Mouse (Mus musculus): ENCODE measurements around the gene AU040320. TPM values are rescaled to one million over a fixed set of nuclear protein-coding genes. Genes with fewer than 3 reads are reported as not detected.

Gene AU040320
- polyA plus RNA-seq, 1 experiment from 2014 or later = 10.3 TPM

GRCm38 (mm10) chr4:126752024-126752607, 1.2 kb upstream of the AU040320 start:
- WGBS (ENCODE audit: insufficient replicate concordance) = 23% methylated on average over 13 of the region's 13 CpGs
- ATAC-seq = no peak
- Histone ChIP-seq H3K27ac (no peak overlapping the region), H3K4me3 (peak overlapping the region; percentile 77), H3K4me1 (peaks cover 30% of the 10 kb centered on the region), H3K36me3 (peaks cover 39% of the 10 kb centered on the region), H3K4me2 (peak overlapping the region; percentile 95), H3K27me3 (replicated peaks) (no peaks in the 10 kb centered on the region), H3K9me3 (replicated peaks) (no peaks in the 10 kb centered on the region), H3K9ac (peak overlapping the region; percentile 86)

- under 1% methylated on average over 23 of the region's 23 CpGs for WGBS (ENCODE audit: insufficient replicate concordance)
- H3K4me3 ChIP-seq = peak overlapping the region; percentile 77
Measured at GRCm38 (mm10) chr4:126752608-126753141, 669 bp upstream of the AU040320 start.

GRCm38 (mm10) chr4:126754231-126754611, 877 bp downstream of the AU040320 start:
- no peaks in the 10 kb centered on the region for H3K9me3 ChIP-seq (replicated peaks)
- no peaks in the 10 kb centered on the region for H3K27me3 ChIP-seq (replicated peaks)
- ATAC-seq = no peak
- 2% methylated on average over 12 of the region's 12 CpGs for WGBS (ENCODE audit: insufficient replicate concordance)
- H3K4me2 ChIP-seq = peak overlapping the region; percentile 95
- H3K36me3 ChIP-seq = peaks cover 30% of the 10 kb centered on the region
- H3K4me3 ChIP-seq = peak overlapping the region; percentile 77
- H3K4me1 ChIP-seq = peaks cover 27% of the 10 kb centered on the region
- H3K9ac ChIP-seq = peak overlapping the region; percentile 86
- peak overlapping the region; percentile 86; the same call in 1 of the 2 replicates for H3K27ac ChIP-seq

More at GRCm38 (mm10) chr4:126752608-126753141, 669 bp upstream of the AU040320 start:
- no peaks in the 10 kb centered on the region for H3K9me3 ChIP-seq (replicated peaks)
- H3K27ac ChIP-seq = 0 out of 2 replicates have a peak overlapping the region, but pooled peaks have one; percentile 86
- 0 out of 2 replicates have a peak, but pooled peaks have one; percentile 0 for ATAC-seq
- H3K4me2 ChIP-seq = peak overlapping the region; percentile 95
- peak overlapping the region; percentile 86 for H3K9ac ChIP-seq
- H3K36me3 ChIP-seq = peaks cover 38% of the 10 kb centered on the region
- no peaks in the 10 kb centered on the region for H3K27me3 ChIP-seq (replicated peaks)
- H3K4me1 ChIP-seq = peaks cover 27% of the 10 kb centered on the region

- Histone ChIP-seq H3K4me1 (peaks cover 27% of the 10 kb centered on the region), H3K27ac (no peak overlapping the region), H3K27me3 (replicated peaks) (no peaks in the 10 kb centered on the region), H3K9me3 (replicated peaks) (no peaks in the 10 kb centered on the region), H3K4me2 (peak overlapping the region; percentile 95), H3K9ac (no peak overlapping the region; the same call in 1 of the 2 replicates), H3K4me3 (peak overlapping the region; percentile 77), H3K36me3 (peaks cover 29% of the 10 kb centered on the region)
- ATAC-seq = no peak
- WGBS (ENCODE audit: insufficient replicate concordance) = 59% methylated on average over 12 of the region's 12 CpGs
Measured at GRCm38 (mm10) chr4:126754736-126755374, 1.5 kb downstream of the AU040320 start.

GRCm38 (mm10) chr4:126756766-126757165, 3.4 kb downstream of the AU040320 start:
- Histone ChIP-seq H3K9ac (no peak overlapping the region), H3K27ac (no peak overlapping the region), H3K27me3 (replicated peaks) (no peaks in the 10 kb centered on the region), H3K9me3 (replicated peaks) (no peaks in the 10 kb centered on the region), H3K36me3 (peaks cover 32% of the 10 kb centered on the region), H3K4me3 (no peak overlapping the region), H3K4me2 (no peak overlapping the region), H3K4me1 (peaks cover 21% of the 10 kb centered on the region)
- 79% methylated on average over 4 of the region's 4 CpGs for WGBS (ENCODE audit: insufficient replicate concordance)
- ATAC-seq = no peak

GRCm38 (mm10) chr4:126758299-126758698, 5.0 kb downstream of the AU040320 start:
- Histone ChIP-seq H3K9me3 (replicated peaks) (no peaks in the 10 kb centered on the region), H3K4me1 (peaks cover 11% of the 10 kb centered on the region), H3K27me3 (replicated peaks) (no peaks in the 10 kb centered on the region), H3K36me3 (peaks cover 36% of the 10 kb centered on the region), H3K4me3 (no peak overlapping the region), H3K9ac (no peak overlapping the region), H3K27ac (no peak overlapping the region), H3K4me2 (no peak overlapping the region)
- ATAC-seq = no peak
- 67% methylated on average over 5 of the region's 5 CpGs for WGBS (ENCODE audit: insufficient replicate concordance)

GRCm38 (mm10) chr4:126759435-126759834, 6.1 kb downstream of the AU040320 start:
- WGBS (ENCODE audit: insufficient replicate concordance) = 53% methylated on average over 2 of the region's 2 CpGs
- no peak overlapping the region for H3K4me3 ChIP-seq
- H3K36me3 ChIP-seq = peaks cover 38% of the 10 kb centered on the region
- H3K27me3 ChIP-seq (replicated peaks) = no peaks in the 10 kb centered on the region
- no peaks in the 10 kb centered on the region for H3K9me3 ChIP-seq (replicated peaks)
- peaks cover 6% of the 10 kb centered on the region for H3K4me1 ChIP-seq
- H3K27ac ChIP-seq = no peak overlapping the region
- no peak overlapping the region for H3K4me2 ChIP-seq
- ATAC-seq = no peak
- H3K9ac ChIP-seq = no peak overlapping the region

GRCm38 (mm10) chr4:126762586-126763359, 9.4 kb downstream of the AU040320 start:
- H3K4me3 ChIP-seq = no peak overlapping the region
- H3K9ac ChIP-seq = no peak overlapping the region
- H3K9me3 ChIP-seq (replicated peaks) = no peaks in the 10 kb centered on the region
- no peak overlapping the region for H3K27ac ChIP-seq
- 75% methylated on average over 11 of the region's 11 CpGs for WGBS (ENCODE audit: insufficient replicate concordance)
- no peak overlapping the region for H3K4me2 ChIP-seq
- no peak for ATAC-seq
- H3K36me3 ChIP-seq = peaks cover 33% of the 10 kb centered on the region
- no peaks in the 10 kb centered on the region for H3K27me3 ChIP-seq (replicated peaks)
- no peaks in the 10 kb centered on the region for H3K4me1 ChIP-seq

GRCm38 (mm10) chr4:126763483-126763882, 10.1 kb downstream of the AU040320 start:
- Histone ChIP-seq H3K27ac (no peak overlapping the region), H3K4me1 (no peaks in the 10 kb centered on the region), H3K9ac (no peak overlapping the region), H3K27me3 (replicated peaks) (no peaks in the 10 kb centered on the region), H3K4me2 (no peak overlapping the region), H3K36me3 (peaks cover 28% of the 10 kb centered on the region), H3K9me3 (replicated peaks) (no peaks in the 10 kb centered on the region), H3K4me3 (no peak overlapping the region)
- no peak for ATAC-seq
- WGBS (ENCODE audit: insufficient replicate concordance) = 78% methylated on average over 2 of the region's 2 CpGs

- Histone ChIP-seq H3K4me1 (peaks cover 16% of the 10 kb centered on the region), H3K27ac (no peak overlapping the region), H3K27me3 (replicated peaks) (no peaks in the 10 kb centered on the region), H3K4me2 (no peak overlapping the region), H3K36me3 (0 out of 2 replicates have a peak, but pooled peaks cover 2% of the 10 kb centered on the region), H3K4me3 (no peak overlapping the region), H3K9ac (no peak overlapping the region), H3K9me3 (replicated peaks) (no peaks in the 10 kb centered on the region)
- WGBS (ENCODE audit: insufficient replicate concordance) = 58% methylated on average over 9 of the region's 9 CpGs
- ATAC-seq = 0 out of 2 replicates have a peak, but pooled peaks have one; percentile 54
Measured at GRCm38 (mm10) chr4:126769800-126770563, 16.6 kb downstream of the AU040320 start.

GRCm38 (mm10) chr4:126770831-126771230, 17.5 kb downstream of the AU040320 start:
- peaks cover 16% of the 10 kb centered on the region for H3K4me1 ChIP-seq
- 61% methylated on average over 4 of the region's 4 CpGs for WGBS (ENCODE audit: insufficient replicate concordance)
- H3K27ac ChIP-seq = no peak overlapping the region
- ATAC-seq = no peak
- no peak overlapping the region for H3K4me3 ChIP-seq
- H3K9me3 ChIP-seq (replicated peaks) = no peaks in the 10 kb centered on the region
- 0 out of 2 replicates have a peak, but pooled peaks cover 2% of the 10 kb centered on the region for H3K36me3 ChIP-seq
- no peak overlapping the region for H3K4me2 ChIP-seq
- H3K9ac ChIP-seq = no peak overlapping the region
- no peaks in the 10 kb centered on the region for H3K27me3 ChIP-seq (replicated peaks)

Measured in liver, embryonic 12.5 days (tissue).